Mouse (Mus musculus) lung, embryonic 15.5 days (tissue): ENCODE measurements around the gene Erp29. TPM values are rescaled to one million over a fixed set of nuclear protein-coding genes. Genes with fewer than 3 reads are reported as not detected.
A peak's percentile ranks its signal among the peaks of the same experiment; 100 is the strongest.

ENCODE experiments used
- ATAC-seq: fragments of 200-750 bp; cut with Nextera tagmentation; 2 replicates; pipeline ENCODE4 v1.8.0; 2017; ENCODE audit warnings: moderate number of reproducible peaks, borderline replicate concordance; ENCODE audit not compliant: low FRiP score, low TSS enrichment; ENCODE audit errors: extremely low read depth
- H3K27ac ChIP-seq: fragments of 300-500 bp; sonication (generic); 2 replicates; pipeline ENCODE4 v1.5.1; 2015; ENCODE audit warnings: moderate library complexity, mild to moderate bottlenecking, inconsistent platforms
- H3K27me3 ChIP-seq: fragments of 300-500 bp; sonication (generic); 2 replicates; pipeline ENCODE4 v1.6.1; 2015; ENCODE audit warnings: inconsistent platforms
- H3K36me3 ChIP-seq: fragments of 300-500 bp; sonication (generic); 2 replicates; pipeline ENCODE4 v1.6.1; 2015; ENCODE audit warnings: inconsistent platforms
- H3K4me1 ChIP-seq: fragments of 300-500 bp; sonication (generic); 2 replicates; pipeline ENCODE4 v1.6.1; 2015; ENCODE audit warnings: inconsistent platforms
- H3K4me2 ChIP-seq: fragments of 300-500 bp; sonication (generic); 2 replicates; pipeline ENCODE4 v1.6.1; 2015; ENCODE audit warnings: inconsistent platforms, mild to moderate bottlenecking, moderate library complexity
- H3K4me3 ChIP-seq: fragments of 300-500 bp; sonication (generic); 2 replicates; pipeline ENCODE4 v1.5.1; 2015; ENCODE audit warnings: mild to moderate bottlenecking, inconsistent platforms
- H3K9ac ChIP-seq: fragments of 300-500 bp; sonication (generic); 2 replicates; pipeline ENCODE4 v1.6.1; 2015; ENCODE audit warnings: inconsistent platforms
- H3K9me3 ChIP-seq: fragments of 300-500 bp; sonication (generic); 2 replicates; pipeline ENCODE4 v1.6.1; 2016; ENCODE audit warnings: inconsistent platforms
- WGBS: fragments of 180-500 bp; shearing (Covaris S2); methylation state at CpG from one replicate; pipeline ENCODE4 v1.1.7; 2015; 5-methylcytosine and 5-hydroxymethylcytosine counted together
- polyA plus RNA-seq: library from polyadenylated mRNA; unstranded; fragments of >200 nt; fragmentation: Nextera tagmentation; extraction: Ambion mirVana; gene quantifications from 2 replicates; pipeline ENCODE4 v1.2.1, GENCODE M21; 2015

The Erp29 gene
- polyA plus RNA-seq, 1 experiment from 2014 or later, result 146 TPM

GRCm38 (mm10) chr5:121444870-121445269, 7.4 kb downstream of the Erp29 start:
- Histone ChIP-seq H3K4me3 (no peak overlapping the region), H3K4me1 (no peaks in the 10 kb centered on the region), H3K4me2 (no peak overlapping the region), H3K27ac (no peak overlapping the region), H3K9ac (no peak overlapping the region), H3K9me3 (no peaks in the 10 kb centered on the region), H3K36me3 (peaks cover 89% of the 10 kb centered on the region), H3K27me3 (no peaks in the 10 kb centered on the region)
- 0 out of 2 replicates have a peak, but pooled peaks have one; percentile 20 for ATAC-seq
- WGBS, result 91% methylated on average over 5 of the region's 5 CpGs

- 92% methylated on average over 3 of the region's 3 CpGs for WGBS
- Histone ChIP-seq H3K27ac (no peak overlapping the region), H3K9ac (no peak overlapping the region), H3K27me3 (no peaks in the 10 kb centered on the region), H3K36me3 (peaks cover 93% of the 10 kb centered on the region), H3K4me2 (no peak overlapping the region), H3K4me1 (no peaks in the 10 kb centered on the region), H3K4me3 (no peak overlapping the region), H3K9me3 (no peaks in the 10 kb centered on the region)
- ATAC-seq, result no peak
These were observed 8.8 kb downstream of the Erp29 start for GRCm38 (mm10) chr5:121443548-121443947.

- no peak for ATAC-seq
- Histone ChIP-seq H3K4me3 (no peak overlapping the region), H3K9me3 (no peaks in the 10 kb centered on the region), H3K4me2 (no peak overlapping the region), H3K36me3 (peaks cover 92% of the 10 kb centered on the region), H3K27ac (no peak overlapping the region), H3K27me3 (no peaks in the 10 kb centered on the region), H3K9ac (no peak overlapping the region), H3K4me1 (no peaks in the 10 kb centered on the region)
- WGBS, result 93% methylated on average over 11 of the region's 11 CpGs
These were observed 13.6 kb downstream of the Erp29 start for GRCm38 (mm10) chr5:121438756-121439155.

DNA sequence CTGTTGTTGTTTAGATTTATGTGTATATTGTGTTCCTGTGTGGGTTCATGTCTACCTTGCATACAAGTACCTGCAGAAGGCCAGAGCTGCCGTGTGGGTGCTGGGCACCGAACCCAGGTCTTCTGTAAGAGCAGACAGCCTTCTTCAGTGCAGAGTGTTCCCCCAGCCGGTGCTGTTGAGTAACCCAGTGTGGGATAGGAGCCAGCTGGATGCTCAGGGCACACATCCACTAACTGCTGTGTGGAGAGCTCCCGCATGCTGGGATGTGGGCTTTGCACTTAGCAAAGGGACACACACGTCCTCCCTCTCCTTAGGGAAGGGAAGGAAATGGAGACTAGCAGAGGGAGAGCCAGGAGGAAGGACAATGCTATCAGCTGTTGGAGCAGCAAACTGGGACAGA, 14.2 kb downstream of the Erp29 start:
- H3K27me3 ChIP-seq, result no peaks in the 10 kb centered on the region
- no peak overlapping the region for H3K27ac ChIP-seq
- H3K4me1 ChIP-seq, result no peaks in the 10 kb centered on the region
- H3K4me2 ChIP-seq, result no peak overlapping the region
- no peak for ATAC-seq
- no peaks in the 10 kb centered on the region for H3K9me3 ChIP-seq
- no peak overlapping the region for H3K9ac ChIP-seq
- 82% methylated on average over 5 of the region's 5 CpGs for WGBS
- H3K36me3 ChIP-seq, result peaks cover 92% of the 10 kb centered on the region
- H3K4me3 ChIP-seq, result no peak overlapping the region

- H3K4me1 ChIP-seq, result no peaks in the 10 kb centered on the region
These were observed 23.4 kb downstream of the Erp29 start for GRCm38 (mm10) chr5:121428954-121429353.

GRCm38 (mm10) chr5:121423297-121423696, 29.0 kb downstream of the Erp29 start:
- Histone ChIP-seq H3K36me3 (peaks cover 97% of the 10 kb centered on the region), H3K4me2 (no peak overlapping the region), H3K9ac (no peak overlapping the region), H3K27ac (no peak overlapping the region), H3K4me1 (no peaks in the 10 kb centered on the region), H3K9me3 (no peaks in the 10 kb centered on the region), H3K27me3 (no peaks in the 10 kb centered on the region), H3K4me3 (no peak overlapping the region)
- WGBS, result 85% methylated on average over 10 of the region's 10 CpGs
- no peak for ATAC-seq

More at GRCm38 (mm10) chr5:121428954-121429353, 23.4 kb downstream of the Erp29 start:
- Histone ChIP-seq H3K36me3 (peaks cover 98% of the 10 kb centered on the region), H3K4me2 (no peak overlapping the region), H3K9ac (no peak overlapping the region), H3K27me3 (no peaks in the 10 kb centered on the region), H3K27ac (no peak overlapping the region), H3K4me3 (no peak overlapping the region), H3K9me3 (no peaks in the 10 kb centered on the region)
- ATAC-seq, result no peak
- WGBS, result 92% methylated on average over 3 of the region's 3 CpGs

DNA sequence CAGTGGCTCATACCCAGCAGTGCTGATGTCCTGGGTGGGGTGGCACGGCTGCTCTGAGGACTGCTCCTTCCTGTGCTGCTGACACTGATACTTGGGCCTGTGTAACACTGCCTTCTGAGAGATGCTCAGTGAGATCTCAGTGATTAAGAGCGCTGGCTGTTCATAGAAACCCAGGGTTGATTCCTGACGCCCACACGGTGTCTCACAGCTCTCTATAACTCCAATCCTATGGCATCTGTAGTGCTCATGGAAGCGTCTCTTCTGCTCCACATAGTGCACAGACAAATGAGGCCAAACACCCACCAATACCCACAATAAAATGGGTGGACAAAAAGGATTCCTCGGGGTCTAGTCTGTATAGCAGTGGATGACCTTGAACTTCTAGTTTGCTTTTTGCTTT, 29.5 kb downstream of the Erp29 start:
- Histone ChIP-seq H3K36me3 (peaks cover 97% of the 10 kb centered on the region), H3K4me1 (no peaks in the 10 kb centered on the region), H3K4me3 (no peak overlapping the region), H3K4me2 (no peak overlapping the region), H3K9ac (no peak overlapping the region), H3K9me3 (no peaks in the 10 kb centered on the region), H3K27ac (no peak overlapping the region), H3K27me3 (no peaks in the 10 kb centered on the region)
- ATAC-seq, result no peak
- 89% methylated on average over 6 of the region's 6 CpGs for WGBS

DNA sequence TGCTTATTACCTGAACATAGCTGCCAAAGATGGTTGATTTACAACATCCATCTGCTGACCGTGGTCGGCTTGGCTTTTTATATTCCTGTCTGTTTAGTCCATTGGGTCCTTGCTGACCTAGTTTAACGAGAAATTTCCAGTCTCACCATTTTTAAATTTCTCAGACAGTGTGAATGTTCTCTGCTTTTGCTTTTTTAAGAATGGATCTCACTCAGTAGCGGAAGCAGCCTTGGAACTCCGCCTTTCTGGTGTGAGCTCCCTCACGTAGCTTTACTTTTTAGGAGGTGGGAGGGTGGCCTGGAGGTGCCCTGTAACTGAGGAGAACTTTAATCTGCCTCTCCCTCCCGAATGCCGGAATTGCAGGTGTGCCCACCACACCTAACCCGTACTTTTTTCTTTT, 31.6 kb downstream of the Erp29 start:
- Histone ChIP-seq H3K4me2 (no peak overlapping the region), H3K36me3 (peaks cover 96% of the 10 kb centered on the region), H3K9ac (no peak overlapping the region), H3K27me3 (no peaks in the 10 kb centered on the region), H3K9me3 (no peaks in the 10 kb centered on the region), H3K4me3 (no peak overlapping the region), H3K4me1 (no peaks in the 10 kb centered on the region), H3K27ac (no peak overlapping the region)
- 93% methylated on average over 9 of the region's 9 CpGs for whole genome bisulfite sequencing
- ATAC-seq, result no peak

- Histone ChIP-seq H3K27me3 (no peaks in the 10 kb centered on the region), H3K4me1 (no peaks in the 10 kb centered on the region), H3K27ac (no peak overlapping the region), H3K4me3 (no peak overlapping the region), H3K36me3 (peaks cover 70% of the 10 kb centered on the region), H3K9me3 (no peaks in the 10 kb centered on the region), H3K9ac (no peak overlapping the region), H3K4me2 (no peak overlapping the region)
- no peak for ATAC-seq
- 86% methylated on average over 4 of the region's 4 CpGs for WGBS
These were observed 41.3 kb downstream of the Erp29 start for GRCm38 (mm10) chr5:121410975-121411374.

GRCm38 (mm10) chr5:121407856-121408255, 44.5 kb downstream of the Erp29 start:
- no peaks in the 10 kb centered on the region for H3K9me3 ChIP-seq
- no peak overlapping the region for H3K4me2 ChIP-seq
- H3K36me3 ChIP-seq, result peaks cover 44% of the 10 kb centered on the region
- no peak overlapping the region for H3K4me3 ChIP-seq
- no peak overlapping the region for H3K9ac ChIP-seq
- WGBS, result 79% methylated on average over 8 of the region's 8 CpGs
- no peaks in the 10 kb centered on the region for H3K4me1 ChIP-seq
- no peak for ATAC-seq
- no peaks in the 10 kb centered on the region for H3K27me3 ChIP-seq
- H3K27ac ChIP-seq, result no peak overlapping the region

GRCm38 (mm10) chr5:121400849-121401248, 51.5 kb downstream of the Erp29 start:
- no peak for ATAC-seq
- Histone ChIP-seq H3K36me3 (0 out of 2 replicates have a peak, but pooled peaks cover 5% of the 10 kb centered on the region), H3K4me3 (no peak overlapping the region), H3K27ac (no peak overlapping the region), H3K9ac (no peak overlapping the region), H3K9me3 (no peaks in the 10 kb centered on the region), H3K4me1 (peaks cover 15% of the 10 kb centered on the region), H3K4me2 (no peak overlapping the region), H3K27me3 (no peaks in the 10 kb centered on the region)
- 70% methylated on average over 5 of the region's 5 CpGs for WGBS

DNA sequence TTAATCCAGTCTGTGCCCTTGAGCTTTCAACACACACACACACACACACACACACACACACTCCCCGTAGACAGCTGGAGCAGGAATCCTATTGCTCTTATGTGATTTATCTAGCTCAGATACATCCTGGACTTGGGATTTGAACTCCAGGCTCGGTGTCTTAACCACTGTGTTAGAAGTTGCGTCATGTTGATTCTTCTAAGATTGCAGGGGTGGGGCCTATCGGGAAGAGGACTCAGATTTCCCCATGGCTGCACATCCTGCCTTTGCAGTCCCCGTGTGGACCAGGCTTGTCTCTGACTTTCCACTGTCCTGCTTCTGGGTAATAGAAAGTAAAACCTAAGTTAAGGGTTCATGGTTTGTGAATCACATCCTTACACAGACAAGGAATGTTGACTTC, 52.2 kb downstream of the Erp29 start:
- Histone ChIP-seq H3K9me3 (no peaks in the 10 kb centered on the region), H3K27ac (no peak overlapping the region), H3K36me3 (0 out of 2 replicates have a peak, but pooled peaks cover 5% of the 10 kb centered on the region), H3K4me3 (no peak overlapping the region), H3K9ac (no peak overlapping the region), H3K4me1 (peaks cover 15% of the 10 kb centered on the region), H3K4me2 (no peak overlapping the region), H3K27me3 (no peaks in the 10 kb centered on the region)
- WGBS, result 53% methylated on average over 5 of the region's 5 CpGs
- no peak for ATAC-seq

- Histone ChIP-seq H3K36me3 (0 out of 2 replicates have a peak, but pooled peaks cover 5% of the 10 kb centered on the region), H3K9me3 (no peaks in the 10 kb centered on the region), H3K27ac (no peak overlapping the region), H3K9ac (0 out of 2 replicates have a peak overlapping the region, but pooled peaks have one; percentile 96), H3K4me1 (peaks cover 15% of the 10 kb centered on the region), H3K4me3 (peak overlapping the region; percentile 99; the same call in 1 of the 2 replicates), H3K4me2 (peak overlapping the region; percentile 83; the same call in 1 of the 2 replicates), H3K27me3 (no peaks in the 10 kb centered on the region)
- no peak for ATAC-seq
- WGBS, result 79% methylated on average over 5 of the region's 5 CpGs
These were observed 52.8 kb downstream of the Erp29 start for GRCm38 (mm10) chr5:121399540-121399939.
